Mouse (Mus musculus): ENCODE data around the gene Farsa.
A peak's percentile ranks its signal among the peaks of the same experiment; 100 is the strongest.

GRCm38 (mm10) chr8:84839875-84840247, 16.9 kb upstream of the Farsa start:
- TF ChIP-seq CTCF (IDR thresholded peaks at IDR 0.05; ENCODE audit: low read depth) (no peak), EP300 (IDR thresholded peaks at IDR 0.05; ENCODE audit: low read depth) (0 out of 2 replicates have a peak, but pooled peaks have one; percentile 11)
